Mouse (Mus musculus) midbrain, embryonic 11.5 days (tissue): Measurements from ENCODE around the gene Osbpl10. TPM values are rescaled to one million over a fixed set of nuclear protein-coding genes. Genes with fewer than 3 reads are reported as not detected.
"Not testable (repeated sequence)": the region's sequence is repeated elsewhere in the genome, so short reads cannot be mapped to it uniquely, and the experiment has no call there.

Source experiments
- ATAC-seq: fragments of 200-750 bp; cut with Nextera tagmentation; 2 replicates; pipeline ENCODE4 v1.8.0; 2017; ENCODE audit warnings: moderate TSS enrichment, moderate library complexity; ENCODE audit not compliant: low FRiP score
- DNase-seq: peaks from one replicate; pipeline ENCODE4 v3.0.0; 2015; ENCODE audit warnings: low spot score; ENCODE audit errors: missing footprints
- H3K27ac ChIP-seq: fragments of 300-500 bp; sonication (generic); 2 replicates; pipeline ENCODE4 v1.5.1; 2014; ENCODE audit warnings: low read depth, low read length
- H3K27me3 ChIP-seq: fragments of 300-500 bp; sonication (generic); 2 replicates; pipeline ENCODE4 v1.6.1; 2014; ENCODE audit warnings: mild to moderate bottlenecking, low read length, moderate library complexity, mixed read lengths; ENCODE audit not compliant: control insufficient read depth, insufficient read depth
- H3K36me3 ChIP-seq: fragments of 300-500 bp; sonication (generic); 2 replicates; pipeline ENCODE4 v1.6.1; 2014; ENCODE audit warnings: mild to moderate bottlenecking, low read length, moderate library complexity, mixed read lengths; ENCODE audit not compliant: control insufficient read depth, insufficient read depth
- H3K4me1 ChIP-seq: fragments of 300-500 bp; sonication (generic); 2 replicates; pipeline ENCODE4 v1.6.1; 2014; ENCODE audit warnings: low read length; ENCODE audit not compliant: control insufficient read depth, insufficient read depth
- H3K4me2 ChIP-seq: fragments of 300-500 bp; sonication (generic); 2 replicates; pipeline ENCODE4 v1.6.1; 2014; ENCODE audit warnings: mild to moderate bottlenecking, moderate library complexity
- H3K4me3 ChIP-seq: fragments of 300-500 bp; sonication (generic); 2 replicates; pipeline ENCODE4 v1.5.1; 2014; ENCODE audit warnings: low read depth, low read length
- H3K9ac ChIP-seq: fragments of 300-500 bp; sonication (generic); 2 replicates; pipeline ENCODE4 v1.6.1; 2014; ENCODE audit warnings: low read length
- H3K9me3 ChIP-seq: fragments of 300-500 bp; sonication (generic); 2 replicates; pipeline ENCODE4 v1.6.1; 2016; ENCODE audit warnings: low read length; ENCODE audit not compliant: control insufficient read depth
- WGBS: fragments of 180-500 bp; shearing (Covaris S2); extraction: QIAGEN DNeasy Blood & Tissue Kit; methylation state at CpG from one replicate; pipeline ENCODE4 v1.1.7; 2014; 5-methylcytosine and 5-hydroxymethylcytosine counted together
- polyA plus RNA-seq: library from polyadenylated mRNA; unstranded; fragments of >200 nt; fragmentation: Nextera tagmentation; extraction: Ambion mirVana; gene quantifications from 2 replicates; pipeline ENCODE4 v1.2.1, GENCODE M21; 2014

Osbpl10 gene
- polyA plus RNA-seq, 1 experiment from 2014 or later = 1.1 TPM

DNA sequence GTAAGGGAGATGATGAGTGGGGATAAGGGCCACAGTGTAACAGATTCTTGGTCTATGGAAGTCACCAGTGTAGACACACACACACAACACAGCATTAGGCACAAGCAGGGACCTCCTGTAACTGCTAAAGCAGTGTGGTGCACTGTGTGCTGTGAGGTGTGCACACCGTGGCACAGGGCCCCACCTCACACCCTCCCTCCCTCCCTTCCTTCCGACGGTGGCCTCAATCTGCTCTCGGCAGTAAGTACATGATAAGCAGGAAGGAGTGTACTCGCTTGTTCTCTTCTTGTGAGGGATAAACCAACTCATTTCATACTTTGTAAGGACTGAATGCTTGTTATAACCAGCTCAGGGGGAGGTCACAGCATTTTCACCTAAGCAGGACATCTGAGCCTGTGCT lies 270.8 kb downstream of the Osbpl10 start:
- ATAC-seq (no peak), DNase-seq (no peak)
- no peak overlapping the region for H3K27ac ChIP-seq
- H3K9me3 ChIP-seq = no peaks in the 10 kb centered on the region
- no peak overlapping the region for H3K4me2 ChIP-seq
- H3K27me3 ChIP-seq = no peaks in the 10 kb centered on the region
- WGBS = 80% methylated on average over 5 of the region's 5 CpGs
- no peaks in the 10 kb centered on the region for H3K4me1 ChIP-seq
- peaks cover 22% of the 10 kb centered on the region for H3K36me3 ChIP-seq
- H3K4me3 ChIP-seq = no peak overlapping the region
- H3K9ac ChIP-seq = no peak overlapping the region

DNA sequence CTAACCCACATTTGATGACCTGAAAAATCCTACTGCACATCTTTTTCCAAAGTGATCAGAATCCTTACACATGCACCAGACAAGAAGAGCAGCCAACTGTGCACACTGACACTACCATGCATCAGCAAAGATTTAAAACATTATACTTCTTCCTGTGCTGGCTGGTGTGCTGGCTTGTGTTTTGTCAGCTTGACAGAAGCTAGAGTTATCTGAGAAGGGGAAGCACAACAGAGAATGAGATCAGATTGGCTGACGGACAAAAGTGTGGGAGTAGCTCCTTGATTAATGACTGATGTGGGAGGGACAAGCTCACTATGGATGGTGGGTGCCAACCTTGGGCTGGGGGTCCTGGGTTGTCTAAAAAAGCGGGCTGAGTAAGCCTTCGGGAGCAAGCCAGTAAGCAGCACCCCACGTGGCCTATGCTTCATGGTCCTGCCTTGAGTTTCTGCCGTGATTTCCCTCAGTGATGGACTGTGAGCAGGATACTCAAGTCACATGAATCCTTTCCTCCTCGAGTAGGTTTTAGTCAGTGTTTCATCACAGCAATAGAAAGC lies 279.4 kb downstream of the Osbpl10 start:
- Histone ChIP-seq H3K9me3 (no peaks in the 10 kb centered on the region), H3K9ac (no peak overlapping the region), H3K36me3 (peaks cover 3% of the 10 kb centered on the region; the same call in 1 of the 2 replicates), H3K4me1 (no peaks in the 10 kb centered on the region), H3K27me3 (no peaks in the 10 kb centered on the region), H3K27ac (no peak overlapping the region), H3K4me2 (no peak overlapping the region), H3K4me3 (no peak overlapping the region)
- 90% methylated on average over 6 of the region's 6 CpGs for WGBS
- no peak for DNase-seq
- ATAC-seq = no peak

DNA sequence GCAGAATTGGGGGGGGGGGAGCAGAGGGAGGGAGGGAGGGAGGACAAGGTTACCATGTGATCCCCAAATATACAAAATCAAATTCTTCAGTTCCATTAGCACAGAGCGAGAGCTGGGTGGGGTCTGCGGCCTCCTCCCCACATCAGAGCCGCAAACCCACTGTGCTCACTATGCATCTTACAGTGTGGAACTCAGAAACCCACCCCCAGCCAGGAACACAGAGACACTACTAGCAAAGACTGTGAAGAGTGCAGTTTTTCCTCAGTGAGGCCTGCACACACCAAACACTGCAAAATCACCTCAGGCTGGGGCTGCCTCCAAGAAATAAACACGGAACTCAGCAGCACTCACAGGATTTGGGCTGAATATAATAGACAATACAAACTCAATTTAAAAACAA lies 281.5 kb downstream of the Osbpl10 start:
- ATAC-seq (no peak), DNase-seq (no peak)
- no peaks in the 10 kb centered on the region for H3K4me1 ChIP-seq
- 89% methylated on average over 4 of the region's 4 CpGs for WGBS
- H3K36me3 ChIP-seq = no peaks in the 10 kb centered on the region; the same call in 1 of the 2 replicates
- H3K27me3 ChIP-seq = no peaks in the 10 kb centered on the region
- H3K9ac ChIP-seq = no peak overlapping the region
- H3K4me2 ChIP-seq = no peak overlapping the region
- H3K9me3 ChIP-seq = no peaks in the 10 kb centered on the region
- no peak overlapping the region for H3K27ac ChIP-seq
- H3K4me3 ChIP-seq = no peak overlapping the region

DNA sequence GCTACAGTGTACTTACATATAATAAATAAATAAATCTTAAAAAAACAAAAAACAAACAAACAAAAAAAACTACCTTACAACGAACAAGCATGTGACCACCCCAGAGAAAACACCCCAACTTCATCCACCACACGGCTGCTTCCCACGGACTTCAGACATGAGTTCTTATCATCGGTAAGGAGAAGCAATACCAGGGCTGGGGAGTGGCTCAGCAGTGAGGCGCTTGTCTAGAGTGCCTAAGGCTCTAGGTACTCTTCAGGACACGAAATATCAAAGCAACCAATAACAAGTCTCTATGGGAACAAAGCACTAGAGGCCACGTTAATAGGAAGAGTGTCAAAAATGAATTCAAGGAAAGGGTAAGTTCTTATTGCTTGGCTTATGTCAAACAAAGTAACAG lies 282.1 kb downstream of the Osbpl10 start:
- DNase-seq = no peak
- H3K4me3 ChIP-seq = no peak overlapping the region
- ATAC-seq = no peak

DNA sequence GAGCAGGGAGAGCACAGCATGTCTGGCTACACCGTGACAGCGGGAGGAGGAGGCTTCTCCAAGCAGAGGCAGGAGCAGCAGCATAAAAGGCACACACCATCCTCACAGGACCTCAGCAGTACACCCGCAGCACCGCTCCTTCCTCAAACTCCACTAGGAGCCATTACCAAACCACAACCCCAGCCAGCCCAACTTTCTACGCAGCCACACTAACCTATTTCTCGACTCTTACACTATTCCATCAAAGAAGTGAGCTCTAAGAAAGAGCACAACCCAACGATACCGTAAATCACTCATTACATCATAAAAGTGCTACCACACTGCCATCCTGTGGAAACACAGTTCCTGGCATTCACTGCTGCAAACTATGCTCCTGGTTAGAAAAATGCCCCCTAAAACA lies 283.1 kb downstream of the Osbpl10 start:
- DNase-seq = no peak
- WGBS = 88% methylated on average over 8 of the region's 8 CpGs
- 0 out of 2 replicates have a peak, but pooled peaks cover 5% of the 10 kb centered on the region for H3K36me3 ChIP-seq
- no peaks in the 10 kb centered on the region for H3K9me3 ChIP-seq
- no peak overlapping the region for H3K4me2 ChIP-seq
- no peak overlapping the region for H3K9ac ChIP-seq
- H3K4me1 ChIP-seq = no peaks in the 10 kb centered on the region
- ATAC-seq = no peak
- no peak overlapping the region for H3K27ac ChIP-seq
- no peaks in the 10 kb centered on the region for H3K27me3 ChIP-seq
- H3K4me3 ChIP-seq = no peak overlapping the region

More for the DNA sequence above, 282.1 kb downstream of the Osbpl10 start:
- H3K4me1 ChIP-seq = no peaks in the 10 kb centered on the region
- 89% methylated on average over 7 of the region's 7 CpGs for WGBS
- no peak overlapping the region for H3K9ac ChIP-seq
- H3K27ac ChIP-seq = no peak overlapping the region
- H3K4me2 ChIP-seq = no peak overlapping the region
- H3K27me3 ChIP-seq = no peaks in the 10 kb centered on the region
- no peaks in the 10 kb centered on the region for H3K9me3 ChIP-seq
- H3K36me3 ChIP-seq = 0 out of 2 replicates have a peak, but pooled peaks cover under 1% of the 10 kb centered on the region

DNA sequence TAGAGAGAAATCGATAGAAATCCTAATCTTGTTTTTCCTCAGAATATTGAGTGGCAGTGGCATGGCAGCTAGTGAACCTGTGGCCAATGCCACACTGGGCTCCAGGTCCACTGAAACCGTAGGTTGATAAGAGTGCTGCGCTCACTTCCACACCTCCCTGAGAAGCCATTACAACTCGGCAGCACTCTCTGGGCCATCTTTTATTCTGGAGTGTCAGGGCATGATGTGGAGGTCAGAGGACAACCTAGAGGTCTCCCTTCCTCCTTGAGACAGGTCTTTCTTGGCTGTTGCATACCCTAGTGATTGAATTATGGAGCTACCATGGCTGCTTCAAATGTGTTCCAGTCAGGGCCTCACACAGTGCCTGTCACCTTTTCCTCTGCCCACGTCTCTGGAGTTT lies 283.5 kb downstream of the Osbpl10 start:
- H3K9ac ChIP-seq = no peak overlapping the region
- H3K4me3 ChIP-seq = no peak overlapping the region
- WGBS = 79% methylated on average over 5 of the region's 5 CpGs
- 0 out of 2 replicates have a peak, but pooled peaks cover 5% of the 10 kb centered on the region for H3K36me3 ChIP-seq
- H3K27me3 ChIP-seq = no peaks in the 10 kb centered on the region
- no peak overlapping the region for H3K27ac ChIP-seq
- no peak for DNase-seq
- no peaks in the 10 kb centered on the region for H3K9me3 ChIP-seq
- no peak for ATAC-seq
- no peaks in the 10 kb centered on the region for H3K4me1 ChIP-seq
- H3K4me2 ChIP-seq = no peak overlapping the region

DNA sequence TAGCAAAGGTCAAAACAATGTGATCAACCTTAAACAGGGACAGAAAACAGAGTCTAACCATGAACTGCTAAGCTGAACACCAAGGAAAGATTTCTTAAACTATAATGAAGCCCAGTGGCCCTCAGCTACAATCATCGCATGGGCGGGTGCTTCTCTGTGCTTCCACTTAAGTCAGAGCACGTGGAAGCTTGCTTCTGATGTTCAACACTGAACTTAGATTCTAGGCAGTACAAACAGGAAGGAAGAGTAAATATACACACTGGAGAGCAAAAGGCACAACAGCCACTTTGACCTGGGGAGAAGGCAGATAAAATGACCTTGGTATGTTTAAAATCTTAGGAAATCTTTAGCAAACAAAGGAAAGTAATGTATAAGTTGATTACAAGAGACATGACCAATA lies 293.2 kb downstream of the Osbpl10 start:
- Histone ChIP-seq H3K36me3 (peaks cover 9% of the 10 kb centered on the region), H3K27me3 (no peaks in the 10 kb centered on the region), H3K9ac (no peak overlapping the region), H3K4me2 (no peak overlapping the region), H3K27ac (no peak overlapping the region), H3K9me3 (no peaks in the 10 kb centered on the region), H3K4me1 (no peaks in the 10 kb centered on the region), H3K4me3 (no peak overlapping the region)
- ATAC-seq (no peak), DNase-seq (no peak)
- WGBS = 95% methylated on average over 3 of the region's 3 CpGs

DNA sequence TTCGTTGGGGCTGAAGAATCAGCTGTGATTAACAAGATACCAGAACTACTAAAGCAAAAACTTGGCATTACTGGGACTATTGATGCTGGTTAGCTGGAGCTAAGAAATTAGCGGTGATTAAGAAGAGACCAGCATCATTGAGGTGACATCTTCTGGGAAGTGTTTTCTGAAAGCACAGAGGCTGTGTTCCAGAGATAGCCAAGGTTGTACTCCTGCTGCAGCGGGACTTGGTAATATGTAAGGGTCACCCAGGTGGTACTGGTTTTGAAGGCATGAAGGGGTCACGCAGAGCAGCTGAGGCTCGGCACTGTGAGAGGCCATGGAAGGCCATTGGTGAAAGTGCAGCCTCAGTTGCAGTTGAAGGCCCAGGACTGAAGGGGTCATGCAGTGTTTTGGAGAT lies 294.1 kb downstream of the Osbpl10 start:
- not testable (repeated sequence) for H3K4me2 ChIP-seq, H3K9me3 ChIP-seq, DNase-seq, H3K27ac ChIP-seq, H3K4me3 ChIP-seq, H3K9ac ChIP-seq, H3K4me1 ChIP-seq, H3K27me3 ChIP-seq, ATAC-seq
- peaks cover 10% of the 10 kb centered on the region for H3K36me3 ChIP-seq
- 88% methylated on average over 2 of the region's 5 CpGs for WGBS

DNA sequence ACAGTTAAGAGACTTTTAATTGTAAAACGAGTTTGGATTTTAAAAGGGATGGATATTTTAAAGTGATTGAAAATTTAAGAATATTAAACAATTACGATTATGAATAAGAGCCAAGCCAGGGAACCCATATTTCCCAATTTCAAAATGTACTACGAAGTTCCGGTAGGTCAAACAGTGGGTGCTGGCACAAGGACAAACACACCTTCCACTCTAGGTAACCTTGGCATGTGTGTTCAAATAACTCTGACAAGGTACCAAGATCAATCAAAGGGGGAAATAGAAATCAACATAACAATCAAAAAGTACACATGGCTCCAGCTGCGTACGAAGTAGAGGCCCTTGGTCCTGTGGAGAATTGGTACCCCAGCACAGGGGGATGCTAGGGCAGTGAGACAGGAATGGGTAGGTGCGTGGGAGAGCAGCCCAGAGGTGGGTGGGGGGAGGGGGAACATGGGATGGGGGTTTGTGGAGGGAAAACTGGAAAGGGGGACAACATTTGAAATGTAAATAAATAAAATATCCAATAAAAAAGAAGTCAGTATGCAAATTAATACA lies 294.8 kb downstream of the Osbpl10 start:
- WGBS = 91% methylated on average over 7 of the region's 7 CpGs
- H3K36me3 ChIP-seq = peaks cover 10% of the 10 kb centered on the region

More for the DNA sequence above, 294.8 kb downstream of the Osbpl10 start:
- H3K9me3 ChIP-seq = no peaks in the 10 kb centered on the region
- H3K9ac ChIP-seq = no peak overlapping the region
- H3K4me3 ChIP-seq = no peak overlapping the region
- H3K27ac ChIP-seq = no peak overlapping the region
- no peak for ATAC-seq
- no peak for DNase-seq
- no peak overlapping the region for H3K4me2 ChIP-seq
- no peaks in the 10 kb centered on the region for H3K27me3 ChIP-seq
- no peaks in the 10 kb centered on the region for H3K4me1 ChIP-seq
